Mouse (Mus musculus) kidney, adult 2 months (tissue): Measurements from ENCODE around the gene Zc3h12d.

Experiments used
- CTCF ChIP-seq: fragments of 200-500 bp; conservative IDR thresholded peaks from 2 replicates; pipeline ENCODE4 v1.5.1; 2011; ENCODE audit warnings: low read depth, mild to moderate bottlenecking, control low read depth, low read length, moderate library complexity, mixed read lengths; ENCODE audit not compliant: insufficient read depth, insufficient read length
- POLR2A ChIP-seq: fragments of 200-500 bp; IDR thresholded peaks from one replicate; pipeline ENCODE4 v1.6.1; 2011; ENCODE audit warnings: low read depth, low read length, control low read depth

DNA sequence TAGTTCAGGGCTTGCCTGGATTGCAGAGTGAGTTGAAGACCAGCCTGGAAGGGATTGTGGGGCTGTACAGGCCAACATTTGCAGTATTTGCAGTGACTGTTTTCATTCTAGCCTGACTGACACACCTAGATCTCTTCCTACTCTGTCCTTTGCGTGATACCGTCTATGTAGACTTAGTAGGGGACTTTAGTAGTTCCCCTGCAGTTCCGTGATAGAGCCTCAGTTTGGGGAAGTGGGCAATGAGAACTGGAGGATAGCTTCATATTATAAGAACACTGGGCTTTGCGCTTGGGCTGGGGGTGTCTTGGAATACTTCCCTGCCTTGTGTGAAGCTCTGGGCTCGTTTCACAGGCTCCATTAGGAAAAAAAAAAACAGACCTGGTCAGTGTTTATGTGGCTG, 12.1 kb upstream of the Zc3h12d start:
- TF ChIP-seq CTCF (no peak), POLR2A (no peak)
